Mouse (Mus musculus) CH12.LX (cell line): Measurements from ENCODE around the gene Rasgrf2.

Source experiments
- CTCF ChIP-seq, 2 experiments: IDR thresholded peaks in 1 of 2; conservative IDR thresholded peaks in 1 of 2; 2 replicates each; pipeline ENCODE4 v1.5.1; 2011 to 2012; ENCODE audit warnings: low read depth in 2 of 2, low read length in 2 of 2, improper control_type of control experiment in 1 of 2, inconsistent platforms in 1 of 2, mild to moderate bottlenecking in 1 of 2, moderate library complexity in 1 of 2
- EP300 ChIP-seq: IDR thresholded peaks from 2 replicates; pipeline ENCODE4 v1.6.1; 2011; ENCODE audit warnings: low read length, improper control_type of control experiment
- HCFC1 ChIP-seq: IDR thresholded peaks from 2 replicates; pipeline ENCODE4 v1.6.1; 2012; ENCODE audit warnings: low read depth, mild to moderate bottlenecking, inconsistent platforms, low read length, improper control_type of control experiment
- MYC ChIP-seq: IDR thresholded peaks from 2 replicates; pipeline ENCODE4 v1.6.1; 2011; ENCODE audit warnings: low read depth, mild to moderate bottlenecking, improper control_type of control experiment, low read length
- NELFE ChIP-seq: IDR thresholded peaks from 2 replicates; pipeline ENCODE4 v1.6.1; 2011; ENCODE audit warnings: low read depth, low read length, improper control_type of control experiment
- PAX5 ChIP-seq: IDR thresholded peaks from 2 replicates; pipeline ENCODE4 v1.6.1; 2012; ENCODE audit warnings: low read length, inconsistent platforms, mixed read lengths
- POLR2A ChIP-seq: IDR thresholded peaks from 2 replicates; pipeline ENCODE4 v1.6.1; 2011; ENCODE audit warnings: low read depth, mild to moderate bottlenecking, improper control_type of control experiment, low read length
- SMC3 ChIP-seq: IDR thresholded peaks from 2 replicates; pipeline ENCODE4 v1.6.1; 2011; ENCODE audit warnings: low read depth, low read length, improper control_type of control experiment
- TCF12 ChIP-seq: IDR thresholded peaks from 2 replicates; pipeline ENCODE4 v1.6.1; 2014; ENCODE audit warnings: low read depth, mild to moderate bottlenecking, inconsistent platforms, low read length, improper control_type of control experiment
- USF1 ChIP-seq: IDR thresholded peaks from 2 replicates; pipeline ENCODE4 v1.6.1; 2014; ENCODE audit warnings: low read depth, mild to moderate bottlenecking, inconsistent platforms, low read length, improper control_type of control experiment
- ZMIZ1 ChIP-seq: IDR thresholded peaks from 2 replicates; pipeline ENCODE4 v1.6.1; 2012; ENCODE audit warnings: low read depth, mild to moderate bottlenecking, inconsistent platforms, low read length, improper control_type of control experiment

DNA sequence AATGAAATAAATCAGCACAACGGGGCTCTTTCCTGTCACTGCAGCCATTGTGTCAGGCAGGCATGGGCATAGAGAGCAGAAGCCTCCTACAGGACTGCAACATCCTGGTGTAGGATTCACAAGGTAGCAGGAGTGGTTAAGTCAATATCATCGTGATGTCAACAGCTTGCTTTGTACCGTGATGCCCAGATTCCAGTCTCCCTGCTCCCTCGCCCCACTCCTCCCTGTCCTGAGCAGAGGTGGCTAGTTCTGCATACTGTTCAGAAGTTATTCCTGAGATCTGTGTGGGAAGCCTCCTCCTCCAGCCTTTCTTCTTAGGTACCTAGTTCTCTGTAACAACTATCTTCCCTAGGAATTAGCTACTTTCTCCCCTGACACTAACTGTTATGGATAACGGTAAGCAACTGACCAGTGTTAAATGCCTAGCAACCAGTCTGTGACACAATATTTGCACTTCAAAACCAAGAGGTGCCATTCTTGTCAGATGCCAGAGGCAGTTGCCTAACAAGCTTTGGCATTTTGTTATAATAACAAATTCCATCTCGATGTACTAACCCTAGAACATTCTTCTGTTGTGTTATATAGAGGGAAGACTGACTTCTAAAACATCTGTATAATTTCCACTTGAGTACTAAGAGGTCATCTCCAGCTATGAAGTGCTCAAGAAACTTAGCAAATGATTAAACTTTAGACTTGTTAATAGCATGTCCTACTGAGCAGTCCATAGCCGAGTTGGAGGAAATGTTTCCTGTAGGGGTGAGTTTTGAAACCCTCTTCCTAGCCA lies 201.3 kb downstream of the Rasgrf2 start:
- TF ChIP-seq EP300 (no peak), TCF12 (no peak), USF1 (no peak), CTCF (conservative IDR thresholded peaks at IDR 0.05 in 1 of 2, IDR thresholded peaks at IDR 0.05 in 1 of 2; ENCODE audit: low read depth in 2 of 2, low read length in 2 of 2) (no peak), PAX5 (no peak), HCFC1 (no peak), POLR2A (no peak), SMC3 (no peak), NELFE (no peak), ZMIZ1 (no peak), MYC (no peak)
